Mouse (Mus musculus) cerebellum, adult 2 months (tissue): ENCODE data around the gene 4930519G04Rik.

Experiments used
- CTCF ChIP-seq: fragments of 200-500 bp; IDR thresholded peaks from 2 replicates; pipeline ENCODE4 v1.5.1; 2011; ENCODE audit warnings: low read depth, mild to moderate bottlenecking, control low read depth, low read length, moderate library complexity, borderline replicate concordance; ENCODE audit not compliant: insufficient read depth
- POLR2A ChIP-seq: fragments of 200-500 bp; IDR thresholded peaks from 2 replicates; pipeline ENCODE4 v1.6.1; 2011; ENCODE audit warnings: low read length, control low read depth, borderline replicate concordance; ENCODE audit not compliant: insufficient read depth

- no peak for TF ChIP-seq POLR2A
- no peak for TF ChIP-seq CTCF
These were observed 27.3 kb upstream of the 4930519G04Rik start for GRCm38 (mm10) chr5:114825978-114826691.
